Mouse (Mus musculus): ENCODE measurements at regions not wholly inside any gene's neighbourhood (a gene's known extent, or its start where the extent isn't known, plus 50 kb on each side); places are given as distances from the start of the nearest gene placed in this dataset.

- no peak for DNase-seq
Measured at GRCm38 (mm10) chr15:17569205-17569604, 840.6 kb downstream of the Cdh9 start.

- DNase-seq = no peak
Measured at GRCm38 (mm10) chr15:17588617-17589016, 860.1 kb downstream of the Cdh9 start.

GRCm38 (mm10) chr15:17604402-17604801 is 875.8 kb downstream of the Cdh9 start:
- DNase-seq = peak; percentile 18

- DNase-seq = no peak
Measured at GRCm38 (mm10) chr15:17614945-17615344, 886.4 kb downstream of the Cdh9 start.

GRCm38 (mm10) chr15:17641218-17641617 is 912.7 kb downstream of the Cdh9 start:
- no peak for DNase-seq
